Mouse (Mus musculus) ES-E14 (cell line): ENCODE measurements at regions not wholly inside any gene's neighbourhood (a gene's known extent, or its start where the extent isn't known, plus 50 kb on each side); places are given as distances from the start of the nearest gene placed in this dataset.

ENCODE experiments used
- DNase-seq: peaks from one replicate; pipeline ENCODE4 v3.0.0-alpha.2; 2013; ENCODE audit warnings: low read depth, low spot score
- H3K27ac ChIP-seq: 2 replicates; pipeline ENCODE4 v1.5.1; 2012; ENCODE audit warnings: low read depth, mild to moderate bottlenecking, low read length, moderate library complexity, mixed read lengths; ENCODE audit not compliant: poor library complexity, insufficient read depth, severe bottlenecking
- H3K36me3 ChIP-seq: 2 replicates; pipeline ENCODE4 v1.6.1; 2012; ENCODE audit warnings: mild to moderate bottlenecking, low read length, moderate library complexity, mixed read lengths; ENCODE audit not compliant: control insufficient read depth, poor library complexity, insufficient read depth, severe bottlenecking
- H3K4me1 ChIP-seq, 2 experiments: fragments of 150-350 bp in 1 of 2; sonication (generic) in 1 of 2; 2 replicates each; pipeline ENCODE4 v1.6.1; 2012; ENCODE audit warnings: low read length in 2 of 2, mild to moderate bottlenecking in 1 of 2, mixed read lengths in 1 of 2; ENCODE audit not compliant: control insufficient read depth in 2 of 2, insufficient read depth in 2 of 2, poor library complexity in 1 of 2
- H3K4me3 ChIP-seq, 2 experiments: fragments of 150-350 bp in 1 of 2; sonication (generic) in 1 of 2; 2 replicates each; pipeline ENCODE4 v1.5.1; 2012; ENCODE audit warnings: low read length in 2 of 2, low read depth in 1 of 2, mild to moderate bottlenecking in 1 of 2, mixed read lengths in 1 of 2; ENCODE audit not compliant: insufficient read depth in 1 of 2, poor library complexity in 1 of 2, severe bottlenecking in 1 of 2
- H3K9ac ChIP-seq: 2 replicates; pipeline ENCODE4 v1.6.1; 2012; ENCODE audit warnings: low read depth, mild to moderate bottlenecking, low read length, mixed read lengths; ENCODE audit not compliant: poor library complexity, insufficient read depth, severe bottlenecking
- H3K9me3 ChIP-seq: fragments of 150-350 bp; sonication (generic); 2 replicates; pipeline ENCODE4 v1.6.1; 2012; ENCODE audit warnings: low read depth, mild to moderate bottlenecking, low read length; ENCODE audit not compliant: control insufficient read depth, insufficient read depth
- CHD2 ChIP-seq: IDR thresholded peaks from 2 replicates; pipeline ENCODE4 v1.6.1; 2014; ENCODE audit warnings: mild to moderate bottlenecking, low read depth, low read length, inconsistent platforms
- HCFC1 ChIP-seq: IDR thresholded peaks from 2 replicates; pipeline ENCODE4 v1.6.1; 2012; ENCODE audit warnings: low read length, inconsistent platforms, borderline replicate concordance; ENCODE audit not compliant: insufficient read depth
- MAFK ChIP-seq: IDR thresholded peaks from 2 replicates; pipeline ENCODE4 v1.6.1; 2014; ENCODE audit warnings: mild to moderate bottlenecking, low read depth, low read length, inconsistent platforms; ENCODE audit not compliant: insufficient read depth
- ZC3H11A ChIP-seq: IDR thresholded peaks from 2 replicates; pipeline ENCODE4 v1.6.1; 2012; ENCODE audit warnings: low read depth, mild to moderate bottlenecking, inconsistent platforms, low read length, borderline replicate concordance
- ZNF384 ChIP-seq: IDR thresholded peaks from 2 replicates; pipeline ENCODE4 v1.6.1; 2012; ENCODE audit warnings: low read depth, low read length, inconsistent platforms
- in situ Hi-C, 2 experiments: fragments of 600-800 bp; cut with MboI; formaldehyde crosslinking; loops; one replicate each; pipeline ENCODE4 v1.15.1; 2025; ENCODE audit warnings: low sequenced_read_pairs in 2 of 2, inconsistent platforms in 1 of 2; ENCODE audit not compliant: unreplicated experiment in 2 of 2

GRCm38 (mm10) chr1:169230097-169230496, 301.2 kb downstream of the Nuf2 start:
- no peaks in the 10 kb centered on the region for H3K36me3 ChIP-seq
- H3K4me3 ChIP-seq, result no peak overlapping the region
- no peaks in the 10 kb centered on the region for H3K4me1 ChIP-seq
- in situ Hi-C loops, result no loop called here
- DNase-seq, result no peak
- no peaks in the 10 kb centered on the region for H3K9me3 ChIP-seq
- TF ChIP-seq HCFC1, result no peak
- no peak for TF ChIP-seq MAFK
- no peak for TF ChIP-seq ZC3H11A
- no peak for TF ChIP-seq CHD2
- TF ChIP-seq ZNF384, result no peak
- no peak overlapping the region for H3K27ac ChIP-seq
- H3K9ac ChIP-seq, result no peak overlapping the region

DNA sequence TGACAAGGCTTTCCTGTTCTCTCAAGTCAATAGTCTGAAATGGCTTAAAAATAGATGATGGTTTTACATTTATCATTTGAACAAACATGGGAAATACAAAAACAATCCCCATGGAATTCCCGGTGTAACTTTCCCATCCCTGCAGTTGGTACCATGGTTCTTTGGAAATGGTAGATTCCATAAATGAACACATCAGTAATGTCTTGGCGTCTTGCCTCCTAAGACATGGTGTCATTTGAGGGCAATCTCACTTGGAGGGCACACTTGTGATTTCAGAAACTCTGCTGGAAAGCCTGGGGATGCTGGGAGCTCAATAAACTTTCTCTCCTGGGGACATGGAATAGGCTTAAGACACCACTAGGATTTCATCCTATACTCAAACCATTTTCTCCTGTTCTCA, 306.8 kb downstream of the Nuf2 start:
- no peak for DNase-seq
- H3K4me1 ChIP-seq, result no peaks in the 10 kb centered on the region
- TF ChIP-seq MAFK (no peak), ZC3H11A (no peak)
- H3K9me3 ChIP-seq, result no peaks in the 10 kb centered on the region
- no peaks in the 10 kb centered on the region for H3K36me3 ChIP-seq
- H3K4me3 ChIP-seq, result no peak overlapping the region
- H3K9ac ChIP-seq, result no peak overlapping the region
- H3K27ac ChIP-seq, result no peak overlapping the region
- in situ Hi-C loops, result no loop called here

DNA sequence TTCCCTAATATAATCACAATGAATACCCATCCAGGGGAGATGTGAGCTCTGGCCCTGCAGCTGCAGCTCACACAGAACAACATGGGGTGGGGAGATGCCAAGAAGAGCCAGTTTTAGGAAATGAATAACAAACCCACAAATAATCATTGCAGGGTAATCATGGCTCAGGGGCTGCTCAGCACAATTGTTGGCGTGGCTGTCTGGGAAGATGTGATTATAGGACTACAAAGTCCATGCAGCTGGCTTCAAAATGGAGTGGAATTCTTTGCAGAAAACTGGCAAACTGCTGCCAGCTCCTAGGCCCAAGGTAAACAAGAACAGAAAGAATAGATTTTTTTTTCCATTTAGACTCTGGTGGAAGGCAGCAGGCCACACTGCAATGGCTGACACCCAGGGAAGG, 343.6 kb downstream of the Nuf2 start:
- TF ChIP-seq CHD2, result no peak
- TF ChIP-seq ZNF384, result no peak
- TF ChIP-seq HCFC1, result no peak
- TF ChIP-seq MAFK, result no peak
- no peak for TF ChIP-seq ZC3H11A
- Histone ChIP-seq H3K4me3 (no peak overlapping the region), H3K27ac (no peak overlapping the region), H3K36me3 (no peaks in the 10 kb centered on the region), H3K9ac (no peak overlapping the region), H3K9me3 (no peaks in the 10 kb centered on the region), H3K4me1 (no peaks in the 10 kb centered on the region)
- in situ Hi-C loops, result no loop called here
- DNase-seq, result no peak

GRCm38 (mm10) chr1:169170405-169170804, 360.9 kb downstream of the Nuf2 start:
- DNase-seq, result no peak
- in situ Hi-C loops, result no loop called here
- Histone ChIP-seq H3K9me3 (no peaks in the 10 kb centered on the region), H3K9ac (no peak overlapping the region), H3K4me1 (no peaks in the 10 kb centered on the region), H3K4me3 (no peak overlapping the region), H3K36me3 (no peaks in the 10 kb centered on the region), H3K27ac (no peak overlapping the region)
- TF ChIP-seq ZNF384, result no peak
- TF ChIP-seq MAFK, result no peak
- TF ChIP-seq CHD2, result no peak
- TF ChIP-seq HCFC1, result no peak
- TF ChIP-seq ZC3H11A, result no peak

DNA sequence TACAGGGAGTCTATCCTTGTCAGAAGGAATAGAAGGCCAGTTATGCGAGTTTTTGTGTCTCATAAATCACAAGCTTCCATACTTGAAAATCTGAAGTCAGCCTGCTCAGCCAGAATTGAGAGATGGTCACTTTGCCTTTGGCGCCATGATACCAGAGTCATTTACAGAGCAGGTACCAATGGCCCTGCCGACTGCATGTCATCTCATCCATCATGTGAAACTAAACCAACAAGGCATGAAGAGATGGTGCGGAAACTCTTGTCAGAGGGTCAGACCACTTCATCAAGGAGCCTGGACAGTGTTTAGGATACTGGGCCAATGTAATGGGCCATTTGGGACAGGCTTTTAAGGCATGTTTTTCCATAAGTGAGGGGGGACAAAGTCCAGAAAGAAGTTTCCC, 363.2 kb downstream of the Nuf2 start:
- no peaks in the 10 kb centered on the region for H3K9me3 ChIP-seq
- no peak overlapping the region for H3K27ac ChIP-seq
- no peaks in the 10 kb centered on the region for H3K4me1 ChIP-seq
- H3K4me3 ChIP-seq, result no peak overlapping the region
- no peaks in the 10 kb centered on the region for H3K36me3 ChIP-seq
- H3K9ac ChIP-seq, result no peak overlapping the region
- no peak for DNase-seq
- no peak for TF ChIP-seq ZNF384
- in situ Hi-C loops, result no loop called here
